Mouse (Mus musculus): ENCODE data around the gene Hist1h2bf. TPM values are rescaled to one million over a fixed set of nuclear protein-coding genes. Genes with fewer than 3 reads are reported as not detected.
A peak's percentile ranks its signal among the peaks of the same experiment; 100 is the strongest.
"Not testable (repeated sequence)": the region's sequence is repeated elsewhere in the genome, so short reads cannot be mapped to it uniquely, and the experiment has no call there.

Gene Hist1h2bf
- polyA plus RNA-seq, 1 experiment from 2014 or later, result 4.1 TPM

- not testable (repeated sequence) for H3K27me3 ChIP-seq (replicated peaks; ENCODE audit: control insufficient read depth, insufficient read depth, low read length); H3K36me3 ChIP-seq (ENCODE audit: control insufficient read depth, insufficient read depth, low read length); H3K4me1 ChIP-seq (ENCODE audit: control insufficient read depth, insufficient read depth, low read length); ATAC-seq (ENCODE audit: low read depth); DNase-seq (ENCODE audit: low spot score); H3K9me3 ChIP-seq (ENCODE audit: control insufficient read depth, low read length)
- H3K9ac ChIP-seq (ENCODE audit: low read depth, low read length), result peak overlapping the region; percentile 73
- H3K4me3 ChIP-seq (ENCODE audit: low read depth, low read length), result peak overlapping the region; percentile 46
- H3K4me2 ChIP-seq (ENCODE audit: low read depth, low read length), result peak overlapping the region; percentile 80
- peak overlapping the region; percentile 98 for H3K27ac ChIP-seq (replicated peaks; ENCODE audit: low read depth, low read length)
- 0% methylated on average over 3 of the region's 14 CpGs for WGBS
Measured at GRCm38 (mm10) chr13:23544787-23545120, 29.2 kb downstream of the Hist1h2bf start.

GRCm38 (mm10) chr13:23543965-23544786 is 29.8 kb downstream of the Hist1h2bf start, which contains the start of gene Hist1h3f:
Gene Hist1h3f, plus strand, starts transcription at chr13:23544052.
- H3K9me3 ChIP-seq (ENCODE audit: control insufficient read depth, low read length), result no peaks in the 10 kb centered on the region
- no peaks in the 10 kb centered on the region for H3K27me3 ChIP-seq (replicated peaks; ENCODE audit: control insufficient read depth, insufficient read depth, low read length)
- peak within 1 kb of the TSS; percentile 46 for H3K4me3 ChIP-seq (ENCODE audit: low read depth, low read length)
- peak; percentile 98 for DNase-seq (ENCODE audit: low spot score)
- H3K9ac ChIP-seq (ENCODE audit: low read depth, low read length), result peak within 1 kb of the TSS; percentile 73
- ATAC-seq (ENCODE audit: low read depth), result peak; percentile 89
- WGBS, result under 1% methylated on average over 14 of the region's 45 CpGs
- H3K4me2 ChIP-seq (ENCODE audit: low read depth, low read length), result peak within 1 kb of the TSS; percentile 80
- H3K36me3 ChIP-seq (ENCODE audit: control insufficient read depth, insufficient read depth, low read length), result no peaks in the 10 kb centered on the region
- 0 out of 2 replicates have a peak, but pooled peaks cover 3% of the 10 kb centered on the region for H3K4me1 ChIP-seq (ENCODE audit: control insufficient read depth, insufficient read depth, low read length)
- peak within 1 kb of the TSS; percentile 98 for H3K27ac ChIP-seq (replicated peaks; ENCODE audit: low read depth, low read length)

- ATAC-seq (ENCODE audit: low read depth) (peak; percentile 95), DNase-seq (ENCODE audit: low spot score) (peak; percentile 99)
- Histone ChIP-seq H3K4me3 (ENCODE audit: low read depth, low read length) (peak within 1 kb of the TSS; percentile 46), H3K27ac (replicated peaks; ENCODE audit: low read depth, low read length) (peak within 1 kb of the TSS; percentile 98), H3K4me2 (ENCODE audit: low read depth, low read length) (peak within 1 kb of the TSS; percentile 80), H3K9ac (ENCODE audit: low read depth, low read length) (peak within 1 kb of the TSS; percentile 73)
- H3K27me3 ChIP-seq (replicated peaks; ENCODE audit: control insufficient read depth, insufficient read depth, low read length); H3K36me3 ChIP-seq (ENCODE audit: control insufficient read depth, insufficient read depth, low read length); H3K4me1 ChIP-seq (ENCODE audit: control insufficient read depth, insufficient read depth, low read length); H3K9me3 ChIP-seq (ENCODE audit: control insufficient read depth, low read length): not testable (repeated sequence)
- WGBS, result under 1% methylated on average over 22 of the region's 42 CpGs
Measured at GRCm38 (mm10) chr13:23542999-23543607, 30.9 kb downstream of the Hist1h2bf start, which contains the start of gene Hist1h2bh. Gene Hist1h2bh, minus strand, starts transcription at chr13:23543392.

- H3K27ac ChIP-seq (replicated peaks; ENCODE audit: low read depth, low read length), result peak overlapping the region; percentile 86
- DNase-seq (ENCODE audit: low spot score); H3K27me3 ChIP-seq (replicated peaks; ENCODE audit: control insufficient read depth, insufficient read depth, low read length); ATAC-seq (ENCODE audit: low read depth); H3K36me3 ChIP-seq (ENCODE audit: control insufficient read depth, insufficient read depth, low read length); H3K9me3 ChIP-seq (ENCODE audit: control insufficient read depth, low read length); H3K4me1 ChIP-seq (ENCODE audit: control insufficient read depth, insufficient read depth, low read length): not testable (repeated sequence)
- H3K4me2 ChIP-seq (ENCODE audit: low read depth, low read length), result peak overlapping the region; percentile 80
- H3K9ac ChIP-seq (ENCODE audit: low read depth, low read length), result peak overlapping the region; percentile 67
- peak overlapping the region; percentile 46 for H3K4me3 ChIP-seq (ENCODE audit: low read depth, low read length)
- WGBS, result 12% methylated on average over 3 of the region's 3 CpGs
Measured at GRCm38 (mm10) chr13:23542225-23542980, 31.6 kb downstream of the Hist1h2bf start.

- 79% methylated on average over 3 of the region's 3 CpGs for WGBS
- Histone ChIP-seq H3K4me3 (ENCODE audit: low read depth, low read length) (peak overlapping the region; percentile 46; the same call in 1 of the 2 replicates), H3K27me3 (replicated peaks; ENCODE audit: control insufficient read depth, insufficient read depth, low read length) (no peaks in the 10 kb centered on the region), H3K9me3 (ENCODE audit: control insufficient read depth, low read length) (no peaks in the 10 kb centered on the region), H3K4me1 (ENCODE audit: control insufficient read depth, insufficient read depth, low read length) (0 out of 2 replicates have a peak, but pooled peaks cover 14% of the 10 kb centered on the region), H3K4me2 (ENCODE audit: low read depth, low read length) (peak overlapping the region; percentile 80), H3K9ac (ENCODE audit: low read depth, low read length) (no peak overlapping the region), H3K36me3 (ENCODE audit: control insufficient read depth, insufficient read depth, low read length) (no peaks in the 10 kb centered on the region), H3K27ac (replicated peaks; ENCODE audit: low read depth, low read length) (no peak overlapping the region)
- no peak for ATAC-seq (ENCODE audit: low read depth)
- no peak for DNase-seq (ENCODE audit: low spot score)
Measured at GRCm38 (mm10) chr13:23541497-23541896, 32.5 kb downstream of the Hist1h2bf start.

- not testable (repeated sequence) for ATAC-seq (ENCODE audit: low read depth)
Measured at GRCm38 (mm10) chr13:23539821-23540220, 34.2 kb downstream of the Hist1h2bf start.

GRCm38 (mm10) chr13:23538249-23538648 is 35.7 kb downstream of the Hist1h2bf start:
- no peak overlapping the region for H3K9ac ChIP-seq (ENCODE audit: low read depth, low read length)
- 52% methylated on average over 5 of the region's 5 CpGs for WGBS
- H3K9me3 ChIP-seq (ENCODE audit: control insufficient read depth, low read length), result no peaks in the 10 kb centered on the region
- no peak overlapping the region for H3K4me2 ChIP-seq (ENCODE audit: low read depth, low read length)
- H3K27ac ChIP-seq (replicated peaks; ENCODE audit: low read depth, low read length), result no peak overlapping the region
- DNase-seq (ENCODE audit: low spot score) (no peak), ATAC-seq (ENCODE audit: low read depth) (no peak)
- 0 out of 2 replicates have a peak, but pooled peaks cover 19% of the 10 kb centered on the region for H3K4me1 ChIP-seq (ENCODE audit: control insufficient read depth, insufficient read depth, low read length)
- H3K4me3 ChIP-seq (ENCODE audit: low read depth, low read length), result no peak overlapping the region
- H3K27me3 ChIP-seq (replicated peaks; ENCODE audit: control insufficient read depth, insufficient read depth, low read length), result no peaks in the 10 kb centered on the region
- no peaks in the 10 kb centered on the region for H3K36me3 ChIP-seq (ENCODE audit: control insufficient read depth, insufficient read depth, low read length)

More at GRCm38 (mm10) chr13:23539821-23540220, 34.2 kb downstream of the Hist1h2bf start:
- not testable (repeated sequence) for H3K9ac ChIP-seq (ENCODE audit: low read depth, low read length); H3K4me3 ChIP-seq (ENCODE audit: low read depth, low read length); H3K4me2 ChIP-seq (ENCODE audit: low read depth, low read length); H3K27ac ChIP-seq (replicated peaks; ENCODE audit: low read depth, low read length); H3K9me3 ChIP-seq (ENCODE audit: control insufficient read depth, low read length); DNase-seq (ENCODE audit: low spot score); H3K36me3 ChIP-seq (ENCODE audit: control insufficient read depth, insufficient read depth, low read length); H3K27me3 ChIP-seq (replicated peaks; ENCODE audit: control insufficient read depth, insufficient read depth, low read length)
- 0 out of 2 replicates have a peak, but pooled peaks cover 19% of the 10 kb centered on the region for H3K4me1 ChIP-seq (ENCODE audit: control insufficient read depth, insufficient read depth, low read length)
- WGBS, result 81% methylated on average over 1 of the region's 1 CpGs

GRCm38 (mm10) chr13:23537006-23537710 is 36.8 kb downstream of the Hist1h2bf start:
- no peaks in the 10 kb centered on the region for H3K9me3 ChIP-seq (ENCODE audit: control insufficient read depth, low read length)
- H3K4me1 ChIP-seq (ENCODE audit: control insufficient read depth, insufficient read depth, low read length), result peaks cover 26% of the 10 kb centered on the region
- H3K27me3 ChIP-seq (replicated peaks; ENCODE audit: control insufficient read depth, insufficient read depth, low read length), result no peaks in the 10 kb centered on the region
- peak overlapping the region; percentile 78 for H3K4me2 ChIP-seq (ENCODE audit: low read depth, low read length)
- peak overlapping the region; percentile 90 for H3K27ac ChIP-seq (replicated peaks; ENCODE audit: low read depth, low read length)
- WGBS, result 73% methylated on average over 3 of the region's 3 CpGs
- H3K9ac ChIP-seq (ENCODE audit: low read depth, low read length), result peak overlapping the region; percentile 31; the same call in 1 of the 2 replicates
- ATAC-seq (ENCODE audit: low read depth) (no peak), DNase-seq (ENCODE audit: low spot score) (no peak)
- peak overlapping the region; percentile 56; the same call in 1 of the 2 replicates for H3K4me3 ChIP-seq (ENCODE audit: low read depth, low read length)
- H3K36me3 ChIP-seq (ENCODE audit: control insufficient read depth, insufficient read depth, low read length), result no peaks in the 10 kb centered on the region
